Mouse (Mus musculus): Measurements from ENCODE around the gene Slc16a8. TPM values are rescaled to one million over a fixed set of nuclear protein-coding genes. Genes with fewer than 3 reads are reported as not detected.

The Slc16a8 gene
- total RNA-seq (2021) = under 1 TPM in 1 of 2 experiments, not detected in 1; 0.20 TPM
- long read RNA-seq, experiment 1, partial matches to known transcripts = 0 of 1 reads
- long read RNA-seq, experiment 1, other reads (novel, unspliced or antisense) = 0 of 1 reads
- long read RNA-seq, experiment 2, partial matches to known transcripts = 0 of 2 reads
- long read RNA-seq, experiment 2, other reads (novel, unspliced or antisense) = 1 of 2 reads

GRCm38 (mm10) chr15:79254661-79255060 lies at the start of gene Slc16a8:
TSS of gene Slc16a8 (minus strand) at chr15:79254761.
- no peak for DNase-seq

GRCm38 (mm10) chr15:79303725-79304124 lies 49.2 kb upstream of the Slc16a8 start:
- no peak for DNase-seq

GRCm38 (mm10) chr15:79299563-79300155 lies 45.1 kb upstream of the Slc16a8 start:
- DNase-seq = no peak

GRCm38 (mm10) chr15:79298553-79298952 lies 44.0 kb upstream of the Slc16a8 start:
- DNase-seq = no peak

GRCm38 (mm10) chr15:79292779-79293178 lies 38.2 kb upstream of the Slc16a8 start:
- DNase-seq = no peak

GRCm38 (mm10) chr15:79290340-79290739 lies 35.8 kb upstream of the Slc16a8 start:
- DNase-seq = no peak

- no peak for DNase-seq
These were observed 34.9 kb upstream of the Slc16a8 start for GRCm38 (mm10) chr15:79289441-79289840.

GRCm38 (mm10) chr15:79288387-79288786 lies 33.8 kb upstream of the Slc16a8 start:
- DNase-seq = no peak

- no peak for DNase-seq
These were observed 32.5 kb upstream of the Slc16a8 start for GRCm38 (mm10) chr15:79287091-79287490.

- no peak for DNase-seq
These were observed 31.6 kb upstream of the Slc16a8 start for GRCm38 (mm10) chr15:79286141-79286540.

- DNase-seq = no peak
These were observed 30.8 kb upstream of the Slc16a8 start, which contains the start of gene Baiap2l2 for GRCm38 (mm10) chr15:79285399-79285798. TSS of gene Baiap2l2 (minus strand) at chr15:79285537.

- no peak for DNase-seq
These were observed 28.8 kb upstream of the Slc16a8 start for GRCm38 (mm10) chr15:79283371-79283770.

GRCm38 (mm10) chr15:79282434-79282833 lies 27.9 kb upstream of the Slc16a8 start:
- DNase-seq = no peak

GRCm38 (mm10) chr15:79281389-79281788 lies 26.8 kb upstream of the Slc16a8 start:
- DNase-seq = no peak

- DNase-seq = peak; percentile 31
These were observed 26.3 kb upstream of the Slc16a8 start for GRCm38 (mm10) chr15:79280850-79281249.

- DNase-seq = no peak
These were observed 25.6 kb upstream of the Slc16a8 start for GRCm38 (mm10) chr15:79280209-79280608.

- no peak for DNase-seq
These were observed 23.2 kb upstream of the Slc16a8 start for GRCm38 (mm10) chr15:79277728-79278127.

GRCm38 (mm10) chr15:79273020-79273419 lies 18.5 kb upstream of the Slc16a8 start:
- DNase-seq = no peak

- DNase-seq = no peak
These were observed 16.7 kb upstream of the Slc16a8 start for GRCm38 (mm10) chr15:79271124-79271746.

- DNase-seq = peak; percentile 75
These were observed 16.0 kb upstream of the Slc16a8 start for GRCm38 (mm10) chr15:79270317-79271123.

- no peak for DNase-seq
These were observed 14.0 kb upstream of the Slc16a8 start for GRCm38 (mm10) chr15:79268521-79268920.

- no peak for DNase-seq
These were observed 10.8 kb upstream of the Slc16a8 start for GRCm38 (mm10) chr15:79265384-79265783.

- DNase-seq = no peak
These were observed 9.2 kb upstream of the Slc16a8 start for GRCm38 (mm10) chr15:79263726-79264125.
